Mouse (Mus musculus) left cerebral cortex, postnatal 25 days (tissue): ENCODE measurements at regions not wholly inside any gene's neighbourhood (a gene's known extent, or its start where the extent isn't known, plus 50 kb on each side); places are given as distances from the start of the nearest gene placed in this dataset.

ENCODE experiments used
- DNase-seq, 2 experiments: peaks; one replicate each; pipeline ENCODE4 v3.0.0; 2022; ENCODE audit warnings: low spot score in 2 of 2, mixed read lengths in 1 of 2
- intact Hi-C: fragments of 180-260 bp; cut with DNase I; formaldehyde crosslinking; loops from one replicate; pipeline ENCODE4 v1.15.1; 2025

- intact Hi-C loops = no loop called here
- DNase-seq = no peak
These were observed 50.9 kb upstream of the Cbln4 start for GRCm38 (mm10) chr2:172094159-172094558.

- intact Hi-C loops = no loop called here
- DNase-seq = peak; percentile 11 to 67
These were observed 60.8 kb upstream of the Cbln4 start for GRCm38 (mm10) chr2:172103881-172104655.

- intact Hi-C loops = no loop called here
- no peak for DNase-seq
These were observed 62.0 kb upstream of the Cbln4 start for GRCm38 (mm10) chr2:172105241-172105640.

GRCm38 (mm10) chr2:172110706-172111105 lies 67.4 kb upstream of the Cbln4 start:
- no peak for DNase-seq
- intact Hi-C loops = no loop called here

DNA sequence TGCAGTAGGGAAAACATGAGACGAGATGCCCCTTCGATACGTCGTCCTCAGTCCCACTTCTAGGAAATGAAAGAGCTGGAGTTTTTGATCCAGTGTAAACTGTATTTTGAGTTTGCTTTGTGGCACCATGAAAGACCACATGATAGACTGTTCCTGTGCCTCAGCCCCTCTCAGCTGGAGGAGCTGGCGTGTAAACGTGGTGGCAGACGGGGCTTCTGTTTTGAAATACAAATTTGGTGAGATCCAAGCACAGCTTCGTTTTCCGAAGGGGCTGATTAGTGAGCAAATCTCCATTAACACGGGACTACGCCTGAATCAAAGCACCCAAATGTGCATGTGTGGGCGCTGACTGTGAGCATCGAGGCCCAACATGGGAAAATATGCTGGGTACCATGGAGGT lies 70.4 kb upstream of the Cbln4 start:
- intact Hi-C loops = no loop called here
- DNase-seq = no peak

- intact Hi-C loops = no loop called here
These were observed 72.4 kb upstream of the Cbln4 start for GRCm38 (mm10) chr2:172115604-172116206.

GRCm38 (mm10) chr2:172127517-172127916 lies 84.3 kb upstream of the Cbln4 start:
- peak in 1 of 2 experiments; percentile 80 for DNase-seq
- intact Hi-C loops = no loop called here

More at GRCm38 (mm10) chr2:172115604-172116206, 72.4 kb upstream of the Cbln4 start:
- no peak for DNase-seq

DNA sequence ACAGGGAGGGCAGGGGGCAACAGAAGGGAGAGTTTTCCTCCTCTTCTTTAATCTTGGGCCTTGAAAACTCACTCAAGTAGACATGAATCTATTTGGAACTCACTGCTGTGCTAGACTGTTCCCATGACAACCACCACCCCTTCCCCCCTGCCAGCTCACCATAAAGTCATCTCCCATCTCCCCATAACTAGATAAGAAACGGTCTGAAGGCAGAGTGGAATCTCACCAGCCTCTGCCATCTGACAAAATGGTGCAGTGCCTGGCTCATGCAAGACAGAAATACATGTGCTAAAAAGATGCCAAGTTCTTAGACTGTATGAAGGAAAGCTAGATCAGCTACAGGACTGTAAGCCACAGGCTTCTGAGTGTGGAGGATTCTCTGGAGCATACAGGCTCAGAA lies 88.0 kb upstream of the Cbln4 start:
- DNase-seq = peak; percentile 34 to 90
- intact Hi-C loops = loop anchor here (5.0 kb wide), 1 partner anchor 76 kb away; no protein-coding TSS in a partner anchor

GRCm38 (mm10) chr2:172132623-172133332 lies 89.5 kb upstream of the Cbln4 start:
- DNase-seq = peak; percentile 26 to 78

GRCm38 (mm10) chr2:172140080-172140479 lies 96.8 kb upstream of the Cbln4 start:
- intact Hi-C loops = loop anchor here (10.0 kb wide), 1 partner anchor 555 kb away; no protein-coding TSS in a partner anchor
- peak; percentile 44 to 94 for DNase-seq

More at GRCm38 (mm10) chr2:172132623-172133332, 89.5 kb upstream of the Cbln4 start:
- intact Hi-C loops = loop anchor here (5.0 kb wide), 1 partner anchor 75 kb away; no protein-coding TSS in a partner anchor

DNA sequence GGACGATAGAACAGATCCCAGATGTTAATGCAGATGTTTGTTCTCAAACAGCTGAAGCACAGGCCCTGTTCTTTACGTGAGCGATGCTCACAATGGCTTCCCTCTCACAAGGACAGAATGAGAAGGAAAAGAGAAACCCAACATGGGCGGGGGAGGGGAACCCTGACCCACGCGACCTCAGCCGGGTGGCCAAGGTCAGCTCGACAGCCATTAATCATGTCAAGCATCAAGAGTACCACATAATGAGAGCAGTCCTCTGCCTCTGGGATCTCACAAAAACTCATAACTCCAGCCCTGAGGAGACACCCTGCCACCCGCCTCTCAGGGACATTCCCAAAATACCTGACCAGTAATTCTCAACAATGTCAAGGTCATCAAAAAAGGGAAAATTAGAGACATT lies 100.0 kb upstream of the Cbln4 start:
- intact Hi-C loops = loop anchor here (10.0 kb wide), 1 partner anchor 558 kb away; no protein-coding TSS in a partner anchor
- DNase-seq = no peak

DNA sequence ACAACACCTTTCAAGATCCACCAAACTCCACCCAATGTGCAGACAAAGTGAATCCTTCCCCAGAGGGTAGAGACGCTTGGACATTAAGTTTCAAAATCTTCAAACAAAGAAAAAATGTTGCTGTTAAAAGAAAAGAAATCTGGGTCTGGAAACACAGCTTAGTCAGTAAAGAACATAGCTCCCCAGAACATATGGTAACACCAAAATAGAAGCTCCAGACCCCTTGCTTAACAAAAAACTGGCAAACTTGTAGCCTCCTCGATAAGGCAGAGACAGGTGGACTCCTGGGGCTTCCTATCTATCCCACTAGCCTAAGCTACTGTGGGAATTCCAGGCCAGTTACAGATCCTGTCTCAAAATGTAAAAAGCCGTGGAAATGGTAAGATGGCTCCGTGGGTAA lies 99.6 kb upstream of the Mc3r start:
- DNase-seq = peak in 1 of 2 experiments; percentile 64
- intact Hi-C loops = loop anchor here (10.0 kb wide), 1 partner anchor 564 kb away; no protein-coding TSS in a partner anchor

GRCm38 (mm10) chr2:172149734-172150133 lies 98.6 kb upstream of the Mc3r start:
- intact Hi-C loops = loop anchor here (10.0 kb wide), 1 partner anchor 565 kb away; no protein-coding TSS in a partner anchor
- peak in 1 of 2 experiments; percentile 20 for DNase-seq

DNA sequence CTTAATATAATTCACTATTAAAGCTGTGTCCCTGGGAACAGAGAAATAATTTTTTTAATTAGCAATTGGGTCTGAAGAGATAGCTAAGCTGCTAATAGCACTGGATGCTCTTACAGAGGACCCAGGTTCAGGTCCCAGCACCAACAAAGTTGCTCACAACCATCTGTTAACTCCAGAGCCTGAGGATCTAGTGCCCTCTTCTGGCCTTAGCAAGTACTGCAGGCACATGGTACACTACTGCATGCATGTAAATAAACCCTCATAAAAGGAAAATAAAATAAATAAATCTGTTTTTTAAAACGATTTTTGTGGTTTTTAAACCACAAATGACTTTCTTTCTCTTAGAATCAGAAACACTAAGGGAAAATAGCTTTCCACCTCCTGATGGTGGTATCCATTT lies 97.4 kb upstream of the Mc3r start:
- intact Hi-C loops = no loop called here
- no peak for DNase-seq

DNA sequence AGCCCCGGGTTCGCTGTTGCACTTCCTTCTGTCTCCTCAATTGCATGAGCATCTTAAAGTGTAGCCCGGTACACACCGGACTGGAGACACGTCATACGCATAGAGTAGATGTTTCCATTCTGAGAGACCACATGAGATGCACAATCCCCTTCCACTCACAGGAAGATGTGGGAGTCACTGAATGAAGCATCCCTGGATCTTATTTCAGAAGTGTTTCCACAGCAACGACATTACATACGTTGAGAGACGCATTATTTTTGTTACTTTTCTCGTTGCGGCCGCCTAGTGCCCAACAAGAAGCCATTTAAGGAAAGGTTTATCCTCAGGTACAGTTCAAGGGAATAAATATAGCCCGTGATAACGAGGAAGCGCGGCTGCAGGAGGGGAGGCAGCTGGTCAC lies 88.4 kb upstream of the Mc3r start:
- peak; percentile 29 to 86 for DNase-seq

GRCm38 (mm10) chr2:172177371-172177770 lies 70.9 kb upstream of the Mc3r start:
- intact Hi-C loops = no loop called here
- DNase-seq = no peak

More for the DNA sequence above, 88.4 kb upstream of the Mc3r start:
- intact Hi-C loops = no loop called here

- intact Hi-C loops = no loop called here
- DNase-seq = no peak
These were observed 69.0 kb upstream of the Mc3r start for GRCm38 (mm10) chr2:172179301-172179700.

- intact Hi-C loops = no loop called here
These were observed 50.5 kb upstream of the Mc3r start for GRCm38 (mm10) chr2:172197746-172198145.

More at GRCm38 (mm10) chr2:172197746-172198145, 50.5 kb upstream of the Mc3r start:
- DNase-seq = no peak
